Mouse (Mus musculus) stomach, postnatal 0 days (tissue): ENCODE data around the gene Clasp1.

Experiments used
- CTCF ChIP-seq: IDR thresholded peaks from 2 replicates; pipeline ENCODE4 v1.5.1; 2016; ENCODE audit warnings: antibody characterized with exemption, low read depth, mild to moderate bottlenecking, moderate library complexity
- EP300 ChIP-seq: optimal IDR thresholded peaks from 2 replicates; pipeline ENCODE3; 2016; ENCODE audit warnings: antibody characterized with exemption

DNA sequence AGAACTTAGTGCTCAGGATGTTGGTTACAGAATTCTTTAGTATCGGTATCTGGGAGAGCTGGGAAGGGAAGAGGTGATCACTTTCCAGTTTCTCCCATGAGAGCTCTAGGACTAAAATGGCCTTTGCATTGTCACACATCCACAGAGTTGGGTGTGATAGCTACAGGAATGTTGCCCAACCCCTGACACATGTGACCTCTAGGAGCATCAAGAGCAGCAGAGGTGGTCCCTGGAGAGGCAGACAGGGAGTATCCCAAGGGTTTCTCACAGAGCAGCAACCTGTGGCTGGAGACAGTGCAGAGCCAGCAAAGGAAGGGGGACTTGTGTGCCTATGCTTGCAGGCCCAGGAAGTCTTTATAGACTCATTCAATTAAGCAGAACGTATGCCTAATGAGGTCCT lies 237.6 kb downstream of the Clasp1 start:
- TF ChIP-seq CTCF: no peak
- TF ChIP-seq EP300: no peak
